Mouse (Mus musculus) cerebellum, postnatal 25 days (tissue): ENCODE measurements around the gene Izumo4.

Source experiments
- DNase-seq, 2 experiments: peaks; one replicate each; pipeline ENCODE4 v3.0.0; 2021; ENCODE audit warnings: mixed read lengths in 2 of 2

The Izumo4 gene

DNA sequence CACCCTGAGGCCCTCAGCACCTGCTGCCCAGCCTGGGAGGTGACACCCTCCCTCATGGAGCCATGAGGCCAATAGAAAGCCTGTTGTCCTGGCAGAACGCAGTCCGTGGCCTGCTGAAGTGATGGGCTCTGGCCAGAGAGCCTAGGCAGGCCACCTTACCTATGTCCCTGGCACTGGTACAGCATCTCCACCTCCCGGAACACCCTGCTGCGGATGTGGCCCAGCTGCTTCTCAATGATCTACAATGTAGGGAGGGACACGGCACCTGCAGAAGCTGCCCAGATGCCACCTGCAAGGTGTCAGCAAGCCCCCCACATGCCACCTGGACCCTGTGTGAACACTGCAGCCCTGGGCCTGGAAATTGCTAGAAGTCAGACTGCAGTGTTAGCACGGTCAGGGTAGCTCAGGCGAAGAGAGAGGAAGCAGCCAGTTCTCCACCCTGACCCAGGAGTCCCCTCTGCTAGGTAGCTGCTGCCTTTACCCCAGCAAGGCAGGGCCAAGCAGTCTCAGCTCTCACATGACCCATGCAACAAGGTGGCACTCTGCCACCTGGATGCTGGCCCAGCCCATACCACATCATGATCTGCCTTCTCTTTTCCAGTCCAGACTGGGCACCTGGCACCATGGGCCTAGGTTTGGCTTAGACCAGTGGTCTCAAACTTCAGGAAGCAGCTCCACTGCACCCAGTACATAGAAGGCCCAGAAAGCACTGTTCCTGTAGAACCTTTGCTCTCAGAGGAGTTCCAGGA is 32.1 kb upstream of the Izumo4 start:
- peak; percentile 83 to 90 for DNase-seq

DNA sequence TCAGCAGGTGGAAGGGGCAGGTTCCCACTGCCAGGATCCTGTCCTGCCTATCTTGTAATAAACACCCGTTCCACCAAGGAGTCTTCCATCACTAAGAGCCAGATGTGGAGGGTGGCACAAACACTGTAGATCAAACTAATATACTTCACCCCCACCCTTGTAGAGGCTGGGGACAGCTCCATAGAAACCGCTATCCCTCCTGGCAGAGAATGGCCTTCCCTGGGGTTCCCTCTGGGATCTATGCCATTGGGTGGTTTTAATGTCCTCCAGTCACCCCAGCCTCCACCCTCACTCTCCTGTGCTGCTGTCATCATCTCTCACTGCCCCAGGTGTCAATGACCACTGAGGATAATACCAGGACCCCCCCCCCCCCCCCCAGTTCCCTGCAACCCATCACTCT is 31.5 kb upstream of the Izumo4 start:
- peak in 1 of 2 experiments; percentile 51 for DNase-seq

DNA sequence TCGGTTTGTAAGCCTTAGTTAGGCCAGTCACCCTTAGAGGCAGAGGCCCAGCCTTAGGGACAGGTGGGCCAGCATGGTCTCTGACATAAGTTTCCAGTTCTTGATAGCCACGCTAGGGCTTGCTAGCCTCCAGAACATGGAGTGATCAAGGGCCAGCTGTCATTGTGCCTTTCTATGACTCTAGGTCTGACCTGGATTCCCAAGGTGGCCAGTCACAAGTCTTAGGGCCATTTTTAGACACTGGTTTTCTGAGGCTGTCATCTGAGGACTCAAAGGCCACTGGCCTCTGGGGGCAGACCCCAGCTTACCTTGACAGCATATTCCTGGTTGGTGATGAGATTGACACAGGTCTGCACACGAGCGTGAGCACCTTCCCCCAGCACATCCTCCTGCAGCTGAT is 30.7 kb upstream of the Izumo4 start:
- no peak for DNase-seq

GRCm38 (mm10) chr10:80671936-80672690 is 29.9 kb upstream of the Izumo4 start:
- DNase-seq = peak in 1 of 2 experiments; percentile 52

DNA sequence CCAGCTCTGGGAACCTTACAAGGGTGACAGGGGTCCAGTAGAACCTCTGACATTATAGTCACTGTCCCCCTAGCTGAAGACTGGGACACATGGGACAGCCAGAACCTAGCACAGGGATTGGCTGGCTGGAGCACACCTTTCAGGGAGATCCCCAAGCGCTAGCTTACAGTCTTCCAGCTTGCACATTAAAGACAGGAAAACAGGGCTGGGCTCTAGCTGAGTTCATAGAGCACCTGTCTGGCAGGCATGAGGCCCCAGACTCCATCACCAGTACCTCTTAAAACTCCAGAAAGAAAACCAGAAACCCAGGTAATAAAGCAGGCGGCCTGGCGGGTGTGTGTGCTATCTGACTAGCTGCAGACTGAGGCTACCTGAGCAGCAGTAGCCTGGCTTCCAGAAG is 28.3 kb upstream of the Izumo4 start:
- DNase-seq = no peak

- peak; percentile 56 to 66 for DNase-seq
These were observed 27.7 kb upstream of the Izumo4 start for GRCm38 (mm10) chr10:80674161-80674711.

DNA sequence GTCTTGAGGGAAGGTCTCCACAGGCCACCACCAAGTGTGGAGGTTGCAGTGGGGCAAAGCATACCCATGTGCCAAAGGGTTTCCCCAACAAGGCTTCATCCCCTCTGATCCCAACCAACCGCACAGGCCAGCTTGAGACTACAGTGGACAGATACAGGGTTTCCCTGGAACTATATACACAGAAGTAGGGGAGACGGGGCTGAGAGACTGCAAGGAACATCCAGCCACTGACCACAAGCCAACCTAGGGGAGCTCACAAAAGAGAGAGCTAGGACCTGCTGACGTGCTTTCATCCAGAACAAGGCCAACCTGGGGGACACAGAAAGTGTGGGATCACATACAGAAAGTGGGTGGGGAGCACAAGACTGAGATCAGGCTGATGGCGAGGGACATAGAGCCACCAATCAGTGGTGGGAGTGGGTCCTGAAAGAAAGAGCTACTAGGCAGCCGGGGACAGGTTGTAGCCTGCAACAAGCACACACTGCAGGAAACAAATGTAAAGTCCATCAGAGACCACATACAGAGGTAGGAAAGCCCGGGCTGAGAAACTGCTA is 27.1 kb upstream of the Izumo4 start:
- peak in 1 of 2 experiments; percentile 56 for DNase-seq

DNA sequence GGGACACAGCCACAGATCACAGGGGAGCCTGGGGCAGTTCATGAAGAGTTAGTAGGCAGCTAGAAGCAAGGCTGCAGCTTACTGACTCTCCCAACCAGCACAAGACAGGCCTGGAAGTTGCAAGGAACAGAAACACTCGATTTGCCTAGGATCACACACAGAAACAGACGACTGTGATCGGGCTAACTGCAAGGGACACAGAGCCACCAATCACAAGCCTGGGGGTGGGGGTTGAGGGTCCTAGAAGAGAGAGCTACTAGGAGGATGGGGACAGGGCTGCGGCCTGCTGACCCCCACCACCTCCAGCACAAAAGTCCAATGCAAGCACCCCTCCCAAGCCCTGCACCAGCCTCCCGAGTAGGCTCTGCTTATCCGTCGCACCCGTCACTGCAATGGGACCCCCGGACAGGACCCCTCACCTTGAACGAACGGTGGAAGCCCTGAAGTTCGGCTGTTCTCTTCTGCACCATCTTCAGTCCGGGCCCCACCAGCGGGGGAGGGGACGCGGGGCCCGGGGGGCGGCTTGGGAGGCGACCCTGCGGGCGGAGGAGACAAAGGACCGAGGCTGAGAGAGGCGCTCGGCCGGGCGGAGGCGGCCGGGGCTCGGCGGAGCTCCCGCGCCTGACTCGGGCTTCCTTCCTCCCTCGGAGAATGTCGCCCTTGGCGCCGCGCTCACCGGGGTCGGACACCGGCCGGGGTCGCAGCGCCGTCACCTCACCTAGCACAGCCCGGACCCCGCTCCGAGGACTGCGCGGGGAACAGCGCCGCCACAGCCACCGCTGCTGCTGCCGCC is 26.4 kb upstream of the Izumo4 start:
- DNase-seq = peak in 1 of 2 experiments; percentile 47

GRCm38 (mm10) chr10:80676198-80676928 is 25.6 kb upstream of the Izumo4 start:
- DNase-seq = peak; percentile 100

DNA sequence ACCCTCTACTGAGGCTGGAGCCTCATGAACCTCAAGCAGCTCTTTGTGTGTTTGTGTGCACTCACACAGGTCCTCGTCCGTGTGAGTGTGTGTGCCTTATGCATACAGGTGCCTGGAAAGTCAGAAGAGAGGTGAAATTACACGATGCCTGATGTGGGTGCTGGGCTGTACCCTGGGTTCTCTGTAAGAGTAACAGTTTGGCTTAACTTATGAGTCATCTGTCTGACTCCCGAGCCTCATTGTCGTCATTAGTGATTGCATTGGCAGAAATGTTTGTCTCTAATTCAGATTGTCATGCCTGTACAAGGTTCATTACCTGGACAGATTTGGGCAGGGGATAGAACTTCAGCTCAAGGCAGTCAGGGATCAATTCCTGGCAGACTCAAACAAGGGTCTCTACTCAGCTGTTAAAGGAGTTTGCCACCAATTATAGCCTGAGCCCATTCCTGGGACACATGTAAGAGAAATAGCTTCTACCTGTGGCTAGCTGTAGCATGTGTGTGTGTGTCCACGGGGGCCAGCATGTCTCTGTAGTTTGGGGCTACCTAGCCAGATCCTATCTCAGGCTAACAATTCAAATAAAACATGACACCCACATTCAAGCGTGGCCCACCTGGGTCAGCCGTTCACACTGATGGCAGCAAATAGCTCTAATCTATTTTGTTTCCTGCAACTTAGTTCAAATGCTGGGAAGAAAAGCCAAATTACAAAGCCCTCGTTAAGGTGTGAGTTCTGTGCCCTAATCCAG is 24.7 kb upstream of the Izumo4 start:
- no peak for DNase-seq

DNA sequence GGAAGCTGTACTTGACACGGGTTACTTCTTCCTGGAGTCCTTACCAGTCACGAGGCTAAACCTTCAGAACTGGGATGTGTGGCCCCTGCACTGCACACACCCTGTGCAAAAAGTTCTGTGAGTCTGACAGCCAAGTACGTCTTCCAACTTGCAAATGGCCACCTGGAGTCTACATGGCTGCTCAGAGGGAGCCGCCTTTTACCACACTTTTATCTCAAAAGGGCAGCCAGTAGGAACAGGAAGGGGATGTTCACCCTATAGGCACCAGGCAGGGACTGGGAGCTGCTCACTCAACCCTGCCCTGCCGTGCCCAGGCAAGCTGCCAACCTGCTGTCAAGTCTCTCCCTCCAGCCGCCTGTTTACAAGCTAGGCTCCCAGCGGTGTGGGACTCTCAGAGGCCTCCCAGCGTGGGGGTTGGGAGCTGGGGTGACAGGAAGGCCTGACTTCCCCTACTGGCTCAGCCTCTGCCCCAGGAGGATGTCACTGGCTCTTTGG is 24.0 kb upstream of the Izumo4 start, which contains the start of gene Mknk2:
Gene Mknk2 (minus strand): TSS at position 171 of the 495 bp plus-strand sequence.
- peak; percentile 90 to 94 for DNase-seq

GRCm38 (mm10) chr10:80678601-80679377 is 23.2 kb upstream of the Izumo4 start:
- DNase-seq = peak in 1 of 2 experiments; percentile 65

GRCm38 (mm10) chr10:80679556-80680259 is 22.3 kb upstream of the Izumo4 start:
- DNase-seq = no peak

DNA sequence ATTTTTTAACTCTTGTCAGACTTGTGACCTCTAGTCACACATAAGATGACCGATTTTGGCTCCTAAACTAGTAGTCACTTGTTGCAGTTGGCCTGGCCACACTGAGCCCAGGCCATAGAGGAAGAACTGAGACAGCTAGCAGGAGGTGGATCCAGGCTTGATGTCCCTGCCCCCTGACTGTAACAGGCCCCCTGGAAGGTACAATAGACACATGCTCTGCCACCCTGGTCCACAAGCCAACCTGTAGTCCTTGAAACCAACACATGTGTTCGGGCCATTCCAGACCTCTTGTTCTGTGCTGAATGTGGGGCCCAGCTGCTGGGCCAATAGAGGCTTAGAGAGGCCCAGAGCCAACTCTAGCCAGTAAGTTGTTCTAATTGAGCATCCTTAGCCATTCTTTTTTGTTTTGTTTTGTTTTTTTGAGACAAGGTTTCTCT is 21.7 kb upstream of the Izumo4 start:
- DNase-seq = no peak

GRCm38 (mm10) chr10:80682003-80682402 is 20.0 kb upstream of the Izumo4 start:
- no peak for DNase-seq

DNA sequence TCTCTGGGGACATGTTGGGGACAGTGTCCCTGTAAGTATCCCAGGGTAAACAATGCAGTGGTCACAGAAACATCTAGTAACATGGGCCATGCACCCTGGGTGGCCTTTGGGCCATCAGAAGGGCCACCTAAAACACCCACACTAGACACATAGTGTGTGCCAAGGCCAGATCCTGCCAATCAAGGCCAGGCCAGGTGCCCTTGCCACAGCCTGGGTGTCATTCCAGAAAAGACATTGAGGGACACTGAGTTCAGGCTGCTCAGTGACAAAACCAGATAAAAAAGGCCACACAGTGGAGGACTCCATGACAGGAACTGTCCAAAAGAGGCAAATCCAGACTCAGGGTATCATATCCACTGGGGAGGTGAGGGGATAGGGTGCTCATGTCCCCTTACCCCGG is 18.3 kb upstream of the Izumo4 start:
- DNase-seq = no peak

DNA sequence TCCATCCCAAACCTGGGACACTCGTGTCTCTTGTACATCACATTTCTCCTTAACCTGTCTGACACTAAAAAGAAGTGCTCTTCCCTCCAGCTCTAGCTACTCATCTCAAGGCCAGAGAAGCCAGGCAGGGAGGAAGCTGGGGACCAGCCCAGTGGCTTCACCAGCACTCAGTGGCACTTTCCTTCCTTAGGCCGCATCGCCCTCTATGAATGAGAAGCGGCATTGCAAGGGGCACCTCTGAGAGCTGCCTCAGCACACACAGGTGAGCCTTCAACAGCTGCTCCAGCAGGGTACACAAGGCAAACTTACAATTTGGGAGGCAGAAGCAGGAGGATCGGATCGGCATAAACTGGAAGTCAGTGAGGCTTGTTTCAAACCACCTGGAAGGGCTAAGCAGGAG is 17.8 kb upstream of the Izumo4 start:
- peak; percentile 69 to 82 for DNase-seq

- DNase-seq = no peak
These were observed 17.0 kb upstream of the Izumo4 start for GRCm38 (mm10) chr10:80684984-80685383.

DNA sequence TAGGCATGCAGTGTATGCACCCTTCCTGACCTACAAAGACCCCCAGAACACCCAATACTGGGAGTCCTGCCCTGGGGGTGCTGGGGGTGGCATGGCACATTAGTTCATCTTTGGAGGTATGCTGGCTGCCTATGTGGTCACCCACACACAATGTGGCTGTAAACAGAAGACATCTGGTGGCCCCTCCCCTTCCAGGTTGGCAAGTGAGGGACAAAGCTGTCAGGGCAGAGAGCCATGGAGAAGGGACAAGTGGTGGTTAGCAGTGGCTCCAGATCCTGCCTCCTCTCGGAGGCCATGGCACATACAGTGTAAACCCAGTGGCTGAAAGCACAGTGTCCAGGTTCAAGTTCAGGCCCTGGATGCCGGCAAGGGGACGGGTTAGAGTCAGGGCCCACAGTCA is 15.4 kb upstream of the Izumo4 start:
- DNase-seq = peak; percentile 13 to 31
